Mouse (Mus musculus): ENCODE measurements around the gene Nme8. TPM values are rescaled to one million over a fixed set of nuclear protein-coding genes. Genes with fewer than 3 reads are reported as not detected.

The Nme8 gene
- total RNA-seq, 2 experiments from 2014 or later: not detected

GRCm38 (mm10) chr13:19640203-19640851 is 57.3 kb downstream of the Nme8 start:
- no peak for DNase-seq

- peak in 1 of 2 experiments; percentile 15 for DNase-seq
Measured at GRCm38 (mm10) chr13:19636131-19636530, 61.5 kb downstream of the Nme8 start.

- no peak for DNase-seq
Measured at GRCm38 (mm10) chr13:19630768-19631709, 66.6 kb downstream of the Nme8 start.

- no peak for DNase-seq
Measured at GRCm38 (mm10) chr13:19626473-19626872, 71.1 kb downstream of the Nme8 start.

- DNase-seq: no peak
Measured at GRCm38 (mm10) chr13:19624632-19625320, 72.8 kb downstream of the Nme8 start.

- no peak for DNase-seq
Measured at GRCm38 (mm10) chr13:19623228-19623905, 74.2 kb downstream of the Nme8 start.

- peak; percentile 51 to 52 for DNase-seq
Measured at GRCm38 (mm10) chr13:19622573-19623227, 74.9 kb downstream of the Nme8 start, which contains the start of gene Sfrp4. Sfrp4 (plus strand) TSS chr13:19623104.

- peak; percentile 46 to 63 for DNase-seq
Measured at GRCm38 (mm10) chr13:19619216-19619927, 78.2 kb downstream of the Nme8 start, which contains the start of gene Epdr1. Epdr1 (minus strand) TSS chr13:19619927.

- peak; percentile 11 to 51 for DNase-seq
Measured at GRCm38 (mm10) chr13:19618841-19619215, 78.8 kb downstream of the Nme8 start.

- no peak for DNase-seq
Measured at GRCm38 (mm10) chr13:19618081-19618480, 79.5 kb downstream of the Nme8 start.

- no peak for DNase-seq
Measured at GRCm38 (mm10) chr13:19614311-19614710, 83.3 kb downstream of the Nme8 start.

- DNase-seq: no peak
Measured at GRCm38 (mm10) chr13:19613426-19613825, 84.2 kb downstream of the Nme8 start.

- DNase-seq: no peak
Measured at GRCm38 (mm10) chr13:19612963-19613362, 84.6 kb downstream of the Nme8 start.

GRCm38 (mm10) chr13:19612348-19612747 is 85.2 kb downstream of the Nme8 start:
- DNase-seq: no peak

GRCm38 (mm10) chr13:19608120-19608519 is 89.5 kb downstream of the Nme8 start:
- no peak for DNase-seq

- DNase-seq: no peak
Measured at GRCm38 (mm10) chr13:19604916-19605315, 92.7 kb downstream of the Nme8 start.

- no peak for DNase-seq
Measured at GRCm38 (mm10) chr13:19603719-19604118, 93.9 kb downstream of the Nme8 start.

GRCm38 (mm10) chr13:19602531-19602930 is 95.1 kb downstream of the Nme8 start:
- no peak for DNase-seq

- DNase-seq: no peak
Measured at GRCm38 (mm10) chr13:19599242-19599641, 98.4 kb downstream of the Nme8 start.

- no peak for DNase-seq
Measured at GRCm38 (mm10) chr13:19595141-19595540, 102.5 kb downstream of the Nme8 start.

All from heart, adult 18-20 months (tissue).